Mouse (Mus musculus) embryonic fibroblast, embryonic 13.5 days (primary cell): ENCODE data around the gene Rnf213.

Experiments
- CTCF ChIP-seq: IDR thresholded peaks from 2 replicates; pipeline ENCODE4 v1.5.1; 2011; ENCODE audit warnings: mild to moderate bottlenecking, control low read depth, low read length, moderate library complexity, borderline replicate concordance; ENCODE audit not compliant: insufficient read depth
- POLR2A ChIP-seq: IDR thresholded peaks from 2 replicates; pipeline ENCODE4 v1.6.1; 2011; ENCODE audit warnings: low read depth, mild to moderate bottlenecking, control low read depth, low read length, moderate library complexity

DNA sequence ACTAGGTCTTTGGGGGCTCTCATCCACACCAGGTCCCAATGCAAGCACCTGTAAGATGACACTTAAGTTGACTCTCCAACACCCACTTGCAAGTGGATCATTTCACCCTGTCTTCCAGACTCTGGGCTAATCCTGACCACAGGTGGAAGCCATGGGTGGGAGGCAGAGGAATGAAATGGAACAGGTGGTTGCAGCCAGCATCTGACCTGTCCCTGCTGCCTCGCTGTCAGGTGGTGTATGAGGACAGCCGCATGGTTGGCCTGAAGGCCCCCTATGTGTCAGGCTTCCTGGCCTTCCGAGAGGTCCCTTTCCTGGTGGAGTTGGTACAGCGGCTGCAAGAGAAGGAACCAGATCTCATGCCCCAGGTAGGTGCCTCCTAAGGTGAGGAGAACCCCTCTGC is 106.4 kb downstream of the Rnf213 start:
- no peak for TF ChIP-seq CTCF
- TF ChIP-seq POLR2A = no peak
